Mouse (Mus musculus) intestine, postnatal 0 days (tissue): ENCODE data around the gene Vmn2r45. TPM values are rescaled to one million over a fixed set of nuclear protein-coding genes. Genes with fewer than 3 reads are reported as not detected.
"Not testable (repeated sequence)": the region's sequence is repeated elsewhere in the genome, so short reads cannot be mapped to it uniquely, and the experiment has no call there.

ENCODE experiments used
- ATAC-seq: fragments of 200-750 bp; cut with Nextera tagmentation; 2 replicates; pipeline ENCODE4 v1.8.0; 2017; ENCODE audit warnings: mild to moderate bottlenecking, moderate TSS enrichment, moderate library complexity
- H3K27ac ChIP-seq: fragments of 300-500 bp; sonication (generic); 2 replicates; pipeline ENCODE4 v1.5.1; 2014; ENCODE audit warnings: mild to moderate bottlenecking, low read depth, low read length, moderate library complexity
- H3K27me3 ChIP-seq: fragments of 300-500 bp; sonication (generic); replicated peaks from 2 replicates; pipeline ENCODE4 v1.6.1; 2014; ENCODE audit warnings: low read length, mixed read lengths; ENCODE audit not compliant: control insufficient read depth, insufficient read depth
- H3K36me3 ChIP-seq: fragments of 300-500 bp; sonication (generic); 2 replicates; pipeline ENCODE4 v1.6.1; 2014; ENCODE audit warnings: mild to moderate bottlenecking, moderate library complexity; ENCODE audit not compliant: control insufficient read depth, insufficient read depth
- H3K4me1 ChIP-seq: fragments of 300-500 bp; sonication (generic); replicated peaks from 2 replicates; pipeline ENCODE4 v1.6.1; 2014; ENCODE audit warnings: antibody characterized with exemption, low read length, mixed read lengths; ENCODE audit not compliant: control insufficient read depth, insufficient read depth
- H3K4me2 ChIP-seq: fragments of 300-500 bp; sonication (generic); replicated peaks from 2 replicates; pipeline ENCODE4 v1.6.1; 2014; ENCODE audit warnings: low read depth, mild to moderate bottlenecking, moderate library complexity
- H3K4me3 ChIP-seq: fragments of 300-500 bp; sonication (generic); 2 replicates; pipeline ENCODE4 v1.5.1; 2014; ENCODE audit warnings: low read depth, low read length
- H3K9ac ChIP-seq: fragments of 300-500 bp; sonication (generic); 2 replicates; pipeline ENCODE4 v1.6.1; 2014; ENCODE audit warnings: mild to moderate bottlenecking, low read depth, low read length
- H3K9me3 ChIP-seq: fragments of 300-500 bp; sonication (generic); 2 replicates; pipeline ENCODE4 v1.6.1; 2016; ENCODE audit warnings: mixed run types; ENCODE audit not compliant: control insufficient read depth
- WGBS: fragments of 180-500 bp; shearing (Covaris S2); extraction: QIAGEN DNeasy Blood & Tissue Kit; methylation state at CpG from one replicate; pipeline ENCODE4 v1.1.7; 2014; 5-methylcytosine and 5-hydroxymethylcytosine counted together
- polyA plus RNA-seq: library from polyadenylated mRNA; unstranded; fragments of >200 nt; fragmentation: Nextera tagmentation; extraction: Ambion mirVana; gene quantifications from 2 replicates; pipeline ENCODE4 v1.2.1, GENCODE M21; 2015

The Vmn2r45 gene
- not detected in 2 replicates for polyA plus RNA-seq

GRCm38 (mm10) chr7:8488975-8489374, at the start of gene Vmn2r45:
Gene Vmn2r45 (minus strand): TSS chr7:8489075.
- not testable (repeated sequence) for H3K36me3 ChIP-seq, H3K9me3 ChIP-seq, H3K4me2 ChIP-seq, ATAC-seq, H3K4me1 ChIP-seq, H3K27ac ChIP-seq, H3K27me3 ChIP-seq, H3K9ac ChIP-seq, H3K4me3 ChIP-seq
- WGBS = 43% methylated on average over 1 of the region's 2 CpGs

Other genes with a start within 250 kb of the Vmn2r45 start
- not detected in 2 replicates for gene Vmn2r43, start 228.5 kb downstream of the Vmn2r45 start, polyA plus RNA-seq
- not detected in 2 replicates for gene Vmn2r44, start 105.7 kb downstream of the Vmn2r45 start, polyA plus RNA-seq